Mouse (Mus musculus) embryonic fibroblast, embryonic 13.5 days (primary cell): ENCODE measurements around the gene Ddx54. TPM values are rescaled to one million over a fixed set of nuclear protein-coding genes. Genes with fewer than 3 reads are reported as not detected.

ENCODE experiments used
- H3K27ac ChIP-seq: 2 replicates; pipeline ENCODE4 v1.5.1; 2012; ENCODE audit warnings: low read length, control low read depth, inconsistent platforms; ENCODE audit not compliant: insufficient read depth
- H3K4me1 ChIP-seq: 2 replicates; pipeline ENCODE4 v1.6.1; 2011; ENCODE audit warnings: low read length; ENCODE audit not compliant: control insufficient read depth, insufficient read depth
- H3K4me3 ChIP-seq: 2 replicates; pipeline ENCODE4 v1.5.1; 2011; ENCODE audit warnings: mild to moderate bottlenecking, control low read depth, low read length; ENCODE audit not compliant: insufficient read depth
- CTCF ChIP-seq: IDR thresholded peaks from 2 replicates; pipeline ENCODE4 v1.5.1; 2011; ENCODE audit warnings: mild to moderate bottlenecking, control low read depth, low read length, moderate library complexity, borderline replicate concordance; ENCODE audit not compliant: insufficient read depth
- POLR2A ChIP-seq: IDR thresholded peaks from 2 replicates; pipeline ENCODE4 v1.6.1; 2011; ENCODE audit warnings: low read depth, mild to moderate bottlenecking, control low read depth, low read length, moderate library complexity
- polyA plus RNA-seq: library from polyadenylated mRNA; stranded (reverse); fragments of >200 nt; gene quantifications from 2 replicates; pipeline ENCODE4 v1.2.4, GENCODE M21; 2011; ENCODE audit warnings: low read depth; ENCODE audit not compliant: missing spikeins, insufficient read length

Ddx54 gene
- polyA plus RNA-seq, 1 experiment, result 39.3 TPM

GRCm38 (mm10) chr5:120671865-120672264, 59.3 kb downstream of the Ddx54 start:
- Histone ChIP-seq H3K4me3 (no peak overlapping the region), H3K4me1 (no peaks in the 10 kb centered on the region), H3K27ac (no peak overlapping the region)
- TF ChIP-seq POLR2A (no peak), CTCF (no peak)

DNA sequence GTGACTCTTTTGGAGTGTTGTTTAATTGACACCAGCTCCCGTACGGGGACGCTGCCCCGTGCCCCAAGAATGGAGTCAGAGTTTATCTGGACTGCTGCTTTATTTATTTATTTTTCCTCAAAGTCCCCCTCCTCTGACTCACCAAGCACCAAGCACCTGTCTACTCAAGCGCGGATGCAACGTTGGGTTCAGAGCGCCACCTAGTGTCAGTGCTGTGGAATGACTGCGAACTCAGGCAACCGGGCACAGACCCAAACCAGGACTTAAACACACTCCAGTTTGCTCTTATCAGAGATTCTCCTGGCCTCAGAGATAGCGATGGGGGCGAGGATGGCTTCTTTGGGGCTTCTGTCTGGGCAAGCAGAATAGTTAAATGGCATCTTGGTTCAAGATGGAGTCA, 61.1 kb downstream of the Ddx54 start:
- H3K4me3 ChIP-seq, result no peak overlapping the region
- no peaks in the 10 kb centered on the region for H3K4me1 ChIP-seq
- H3K27ac ChIP-seq, result no peak overlapping the region
- TF ChIP-seq CTCF (peak; percentile 99), POLR2A (no peak)

DNA sequence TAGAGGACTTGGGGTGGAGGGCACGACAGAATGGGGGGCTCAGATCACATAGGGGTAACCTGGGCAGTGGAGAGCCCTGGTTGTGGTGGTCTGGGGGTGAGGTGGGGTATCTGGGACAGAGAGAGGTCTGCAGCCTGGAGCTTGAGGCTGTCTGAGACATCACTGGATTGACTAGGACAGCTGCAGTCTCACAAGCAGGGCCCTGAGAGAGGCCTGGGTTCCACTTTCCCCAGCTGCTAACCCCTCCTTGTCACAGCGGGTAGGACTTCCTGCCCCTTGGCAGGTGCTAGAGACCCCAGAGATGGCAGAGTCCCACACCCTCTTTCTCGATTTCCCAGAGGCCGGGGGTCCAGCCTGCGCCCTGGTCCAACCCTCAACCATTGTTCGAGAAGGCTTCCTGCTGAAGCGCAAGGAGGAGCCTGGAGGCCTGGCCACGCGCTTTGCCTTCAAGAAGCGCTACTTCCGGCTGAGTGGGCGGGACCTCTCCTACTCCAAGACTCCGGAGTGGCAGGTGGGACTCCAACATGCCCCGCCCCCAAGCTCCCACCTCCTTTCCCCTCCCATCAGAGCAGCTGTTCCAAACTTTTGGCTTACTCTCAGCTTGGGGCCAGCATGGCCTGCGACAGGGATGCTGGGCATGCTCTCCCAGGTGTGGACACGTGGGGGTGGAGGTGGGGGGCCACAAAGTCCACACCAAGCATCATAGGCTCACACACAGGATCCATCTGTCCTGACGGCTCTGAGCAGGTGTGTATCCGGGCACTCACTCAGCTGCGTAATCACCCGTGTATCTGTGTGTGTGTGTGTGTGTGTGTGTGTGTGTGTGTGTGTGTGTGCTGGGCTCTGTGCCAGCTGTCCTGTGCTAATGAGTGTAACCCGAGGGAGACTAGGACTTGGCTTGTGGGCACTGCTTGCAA, 61.9 kb downstream of the Ddx54 start:
- Histone ChIP-seq H3K4me1 (no peaks in the 10 kb centered on the region), H3K27ac (no peak overlapping the region), H3K4me3 (no peak overlapping the region)
- TF ChIP-seq POLR2A (no peak), CTCF (no peak)

GRCm38 (mm10) chr5:120677516-120677915, 65.0 kb downstream of the Ddx54 start:
- no peak overlapping the region for H3K4me3 ChIP-seq
- H3K27ac ChIP-seq, result no peak overlapping the region
- no peaks in the 10 kb centered on the region for H3K4me1 ChIP-seq
- no peak for TF ChIP-seq CTCF
- TF ChIP-seq POLR2A, result no peak

Other genes with a start within 250 kb of the Ddx54 start
- not detected in 2 replicates for gene Lhx5, start 181.0 kb upstream of the Ddx54 start, polyA plus RNA-seq
- 1.2 and 1.8 TPM in 2 replicates for gene Sdsl, start 139.9 kb upstream of the Ddx54 start, polyA plus RNA-seq
- not detected in 2 replicates for gene Sds, start 136.2 kb upstream of the Ddx54 start, polyA plus RNA-seq
- 41.4 and 50.2 TPM in 2 replicates for gene Plbd2, start 109.1 kb upstream of the Ddx54 start, polyA plus RNA-seq
- gene Slc8b1, start 101.6 kb upstream of the Ddx54 start, polyA plus RNA-seq, result 5.8 and 7.6 TPM in 2 replicates
- gene Tpcn1, start 24.1 kb upstream of the Ddx54 start, polyA plus RNA-seq, result 22.2 and 29.1 TPM in 2 replicates
- gene Iqcd, start 23.7 kb upstream of the Ddx54 start, polyA plus RNA-seq, result 0.44 TPM in 1 of 2 replicates, not detected in the other
- 8.5 and 8.8 TPM in 2 replicates for gene Rita1, start 150 bp upstream of the Ddx54 start, polyA plus RNA-seq
- not detected in 2 replicates for gene Cfap73, start 21.5 kb downstream of the Ddx54 start, polyA plus RNA-seq
- gene Rasal1, start 36.1 kb downstream of the Ddx54 start, polyA plus RNA-seq, result not detected in 2 replicates
- not detected in 2 replicates for gene Dtx1, start 99.2 kb downstream of the Ddx54 start, polyA plus RNA-seq
- gene Oas2, start 137.1 kb downstream of the Ddx54 start, polyA plus RNA-seq, result 0.28 and 0.61 TPM in 2 replicates
- gene Oas3, start 164.9 kb downstream of the Ddx54 start, polyA plus RNA-seq, result 0.18 TPM in 1 of 2 replicates, not detected in the other
- not detected in 2 replicates for gene Oas1e, start 182.8 kb downstream of the Ddx54 start, polyA plus RNA-seq
- 1.3 and 1.9 TPM in 2 replicates for gene Oas1c, start 199.8 kb downstream of the Ddx54 start, polyA plus RNA-seq
- gene Oas1f, start 234.6 kb downstream of the Ddx54 start, polyA plus RNA-seq, result not detected in 2 replicates
- gene Oas1h, start 248.7 kb downstream of the Ddx54 start, polyA plus RNA-seq, result not detected in 2 replicates